Mouse (Mus musculus): ENCODE measurements around the gene Spry1. TPM values are rescaled to one million over a fixed set of nuclear protein-coding genes. Genes with fewer than 3 reads are reported as not detected.

Gene Spry1
- polyA plus RNA-seq, 2 experiments = 2.4 to 3.4 TPM

GRCm38 (mm10) chr3:37608926-37609325 lies 30.8 kb upstream of the Spry1 start:
- DNase-seq (ENCODE audit: low read depth in 3 of 3, low spot score in 3 of 3) (peak in 1 of 3 experiments; percentile 16), ATAC-seq (ENCODE audit: insufficient read depth) (no peak)
- Histone ChIP-seq H3K4me2 (ENCODE audit: low read depth) (no peak overlapping the region), H3K9ac (replicated peaks) (no peak overlapping the region), H3K9me3 (ENCODE audit: control insufficient read depth, low read length) (no peaks in the 10 kb centered on the region), H3K27me3 (ENCODE audit: control insufficient read depth, insufficient read depth, low read length) (no peaks in the 10 kb centered on the region), H3K4me3 (ENCODE audit: insufficient read depth in 1 of 2, low read depth in 2 of 2, low read length in 2 of 2) (no peak overlapping the region), H3K4me1 (replicated peaks; ENCODE audit: control insufficient read depth in 2 of 2, insufficient read depth in 2 of 2, low read length in 1 of 2) (peaks cover 0 to 4% of the 10 kb centered on the region in 2 experiments; a peak in 1 of 4 replicates), H3K27ac (no peak overlapping the region), H3K36me3 (replicated peaks; ENCODE audit: control insufficient read depth, insufficient read depth, low read depth) (no peaks in the 10 kb centered on the region)
- WGBS (ENCODE audit: insufficient replicate concordance) = 69% methylated on average over 4 of the region's 4 CpGs
- TF ChIP-seq EP300 (IDR thresholded peaks at IDR 0.05; ENCODE audit: low read depth) (no peak), CTCF (IDR thresholded peaks at IDR 0.05; ENCODE audit: low read depth) (peak; percentile 51)

- Histone ChIP-seq H3K4me1 (replicated peaks; ENCODE audit: control insufficient read depth in 2 of 2, insufficient read depth in 2 of 2, low read length in 1 of 2) (no peaks in the 10 kb centered on the region), H3K27ac (no peak overlapping the region), H3K36me3 (replicated peaks; ENCODE audit: control insufficient read depth, insufficient read depth, low read depth) (no peaks in the 10 kb centered on the region), H3K4me3 (ENCODE audit: insufficient read depth in 1 of 2, low read depth in 2 of 2, low read length in 2 of 2) (no peak overlapping the region), H3K27me3 (ENCODE audit: control insufficient read depth, insufficient read depth, low read length) (no peaks in the 10 kb centered on the region), H3K9ac (replicated peaks) (no peak overlapping the region), H3K4me2 (ENCODE audit: low read depth) (no peak overlapping the region), H3K9me3 (ENCODE audit: control insufficient read depth, low read length) (no peaks in the 10 kb centered on the region)
- TF ChIP-seq EP300 (IDR thresholded peaks at IDR 0.05; ENCODE audit: low read depth) = no peak
- TF ChIP-seq CTCF (IDR thresholded peaks at IDR 0.05; ENCODE audit: low read depth) = no peak
- WGBS (ENCODE audit: insufficient replicate concordance) = 60% methylated on average over 2 of the region's 2 CpGs
- no peak for DNase-seq (ENCODE audit: low read depth in 3 of 3, low spot score in 3 of 3)
- ATAC-seq (ENCODE audit: insufficient read depth) = no peak
Measured at GRCm38 (mm10) chr3:37610670-37611069, 29.1 kb upstream of the Spry1 start.

GRCm38 (mm10) chr3:37613722-37614121 lies 26.0 kb upstream of the Spry1 start:
- H3K4me1 ChIP-seq (replicated peaks; ENCODE audit: control insufficient read depth in 2 of 2, insufficient read depth in 2 of 2, low read length in 1 of 2) = no peaks in the 10 kb centered on the region
- no peak overlapping the region for H3K9ac ChIP-seq (replicated peaks)
- ATAC-seq (ENCODE audit: insufficient read depth) (no peak), DNase-seq (ENCODE audit: low read depth in 3 of 3, low spot score in 3 of 3) (no peak)
- no peaks in the 10 kb centered on the region for H3K27me3 ChIP-seq (ENCODE audit: control insufficient read depth, insufficient read depth, low read length)
- H3K9me3 ChIP-seq (ENCODE audit: control insufficient read depth, low read length) = no peaks in the 10 kb centered on the region
- H3K4me2 ChIP-seq (ENCODE audit: low read depth) = no peak overlapping the region
- no peak overlapping the region for H3K27ac ChIP-seq
- TF ChIP-seq CTCF (IDR thresholded peaks at IDR 0.05; ENCODE audit: low read depth) (no peak), EP300 (IDR thresholded peaks at IDR 0.05; ENCODE audit: low read depth) (no peak)
- WGBS (ENCODE audit: insufficient replicate concordance) = 28% methylated on average over 10 of the region's 10 CpGs
- no peak overlapping the region for H3K4me3 ChIP-seq (ENCODE audit: insufficient read depth in 1 of 2, low read depth in 2 of 2, low read length in 2 of 2)
- H3K36me3 ChIP-seq (replicated peaks; ENCODE audit: control insufficient read depth, insufficient read depth, low read depth) = no peaks in the 10 kb centered on the region

DNA sequence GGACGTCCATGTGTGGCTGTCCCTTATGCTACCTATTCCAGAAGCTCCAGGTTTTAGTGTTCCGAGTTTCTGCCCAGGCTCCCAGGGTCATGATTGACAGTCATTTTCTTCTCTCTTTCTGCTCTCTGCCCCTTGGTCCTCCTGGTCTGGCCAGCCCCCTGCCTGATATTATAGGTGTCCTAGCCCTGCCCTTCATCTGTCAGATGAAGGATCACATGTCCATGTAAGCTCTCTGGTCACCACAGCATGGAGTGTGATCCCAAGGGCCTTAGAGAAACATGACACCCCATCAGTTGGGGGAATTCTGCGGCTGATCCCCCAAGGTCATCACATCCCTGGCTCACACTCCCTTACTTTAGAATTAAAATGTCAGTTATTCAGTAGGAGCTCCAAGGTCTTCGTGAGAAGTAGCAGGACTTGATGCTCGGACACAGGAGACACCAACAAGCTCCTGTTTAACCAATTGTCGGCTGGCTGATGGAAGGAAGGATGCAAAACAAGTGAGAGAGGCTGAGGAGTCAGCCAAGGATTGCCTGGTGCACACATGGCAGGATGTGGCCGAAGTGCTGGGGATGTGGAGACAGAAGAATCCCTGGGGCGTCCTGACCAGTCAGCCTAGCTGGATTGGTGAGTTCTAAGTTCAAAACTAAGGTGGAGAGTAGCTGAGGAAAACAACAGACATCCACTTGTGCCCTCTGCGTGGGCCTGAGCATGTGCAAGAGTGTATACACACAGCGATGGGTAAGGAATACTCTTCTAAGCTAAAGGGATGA lies 24.7 kb upstream of the Spry1 start:
- no peak for ATAC-seq (ENCODE audit: insufficient read depth)
- Histone ChIP-seq H3K4me2 (ENCODE audit: low read depth) (no peak overlapping the region), H3K9ac (replicated peaks) (no peak overlapping the region), H3K4me1 (replicated peaks; ENCODE audit: control insufficient read depth in 2 of 2, insufficient read depth in 2 of 2, low read length in 1 of 2) (no peaks in the 10 kb centered on the region), H3K36me3 (replicated peaks; ENCODE audit: control insufficient read depth, insufficient read depth, low read depth) (no peaks in the 10 kb centered on the region), H3K27ac (no peak overlapping the region), H3K9me3 (ENCODE audit: control insufficient read depth, low read length) (no peaks in the 10 kb centered on the region), H3K4me3 (ENCODE audit: insufficient read depth in 1 of 2, low read depth in 2 of 2, low read length in 2 of 2) (no peak overlapping the region), H3K27me3 (ENCODE audit: control insufficient read depth, insufficient read depth, low read length) (no peaks in the 10 kb centered on the region)
- 65% methylated on average over 10 of the region's 10 CpGs for WGBS (ENCODE audit: insufficient replicate concordance)
- no peak for DNase-seq (ENCODE audit: low read depth in 3 of 3, low spot score in 3 of 3)
- no peak for TF ChIP-seq CTCF (IDR thresholded peaks at IDR 0.05; ENCODE audit: low read depth)
- no peak for TF ChIP-seq EP300 (IDR thresholded peaks at IDR 0.05; ENCODE audit: low read depth)

DNA sequence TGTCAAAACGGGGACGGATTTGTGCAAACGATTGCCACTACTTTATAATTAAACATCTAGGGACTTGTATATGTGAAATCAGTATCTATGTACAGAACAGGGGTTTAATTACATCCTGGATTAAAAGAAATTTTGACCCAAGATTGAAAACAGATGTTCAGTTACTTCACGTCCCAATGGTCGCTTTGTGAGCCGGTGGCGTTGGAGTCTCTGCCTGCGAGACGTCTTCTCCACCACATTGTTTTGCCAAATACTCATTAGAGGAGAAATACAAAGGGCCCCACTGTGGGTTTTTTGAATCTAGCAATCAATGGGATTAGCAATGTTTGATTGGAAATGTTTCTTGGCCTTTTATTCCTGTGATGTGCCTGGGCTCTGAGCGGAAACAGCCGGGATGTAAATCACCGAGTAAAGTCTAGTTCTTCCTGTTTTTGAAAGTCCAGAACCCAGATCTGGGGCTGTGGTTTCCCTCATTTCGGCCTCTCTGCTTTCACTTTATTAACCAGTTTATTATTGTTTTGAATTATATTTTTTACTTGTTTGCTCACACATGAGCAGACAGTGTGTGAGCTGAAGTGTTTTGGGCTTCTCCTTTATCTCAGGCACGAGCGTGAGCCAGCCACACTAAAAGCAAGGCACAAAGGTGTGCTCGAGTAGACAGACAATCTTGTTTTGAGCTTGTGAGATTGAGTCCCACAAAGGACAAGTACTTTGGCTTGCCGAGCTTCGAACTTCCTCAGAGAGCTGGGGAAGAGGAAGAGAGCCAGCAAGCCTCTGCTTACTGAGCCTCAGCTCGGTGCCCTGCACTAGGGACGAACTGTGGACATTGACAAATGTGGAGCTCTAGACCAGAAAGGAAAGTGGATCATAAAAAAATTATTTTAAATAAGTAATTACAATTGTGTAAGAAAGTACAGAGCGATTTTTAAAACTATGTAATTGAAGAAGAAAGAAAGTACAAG lies 22.9 kb upstream of the Spry1 start:
- Histone ChIP-seq H3K27me3 (ENCODE audit: control insufficient read depth, insufficient read depth, low read length) (no peaks in the 10 kb centered on the region), H3K4me1 (replicated peaks; ENCODE audit: control insufficient read depth in 2 of 2, insufficient read depth in 2 of 2, low read length in 1 of 2) (no peaks in the 10 kb centered on the region), H3K36me3 (replicated peaks; ENCODE audit: control insufficient read depth, insufficient read depth, low read depth) (no peaks in the 10 kb centered on the region), H3K9ac (replicated peaks) (no peak overlapping the region), H3K27ac (no peak overlapping the region), H3K9me3 (ENCODE audit: control insufficient read depth, low read length) (no peaks in the 10 kb centered on the region), H3K4me3 (ENCODE audit: insufficient read depth in 1 of 2, low read depth in 2 of 2, low read length in 2 of 2) (no peak overlapping the region), H3K4me2 (ENCODE audit: low read depth) (no peak overlapping the region)
- no peak for ATAC-seq (ENCODE audit: insufficient read depth)
- no peak for DNase-seq (ENCODE audit: low read depth in 3 of 3, low spot score in 3 of 3)
- TF ChIP-seq EP300 (IDR thresholded peaks at IDR 0.05; ENCODE audit: low read depth) = no peak
- TF ChIP-seq CTCF (IDR thresholded peaks at IDR 0.05; ENCODE audit: low read depth) = no peak
- 49% methylated on average over 21 of the region's 21 CpGs for WGBS (ENCODE audit: insufficient replicate concordance)
